Mouse (Mus musculus) spleen, postnatal 0 days (tissue): Measurements from ENCODE around the gene Htr1b. TPM values are rescaled to one million over a fixed set of nuclear protein-coding genes. Genes with fewer than 3 reads are reported as not detected.

Experiments used
- polyA plus RNA-seq: library from polyadenylated mRNA; unstranded; fragments of >200 nt; fragmentation: Nextera tagmentation; extraction: Ambion mirVana; gene quantifications from 2 replicates; pipeline ENCODE4 v1.2.1, GENCODE M21; 2015

Gene Htr1b
- polyA plus RNA-seq, result 0.04 and 0.12 TPM in 2 replicates

DNA sequence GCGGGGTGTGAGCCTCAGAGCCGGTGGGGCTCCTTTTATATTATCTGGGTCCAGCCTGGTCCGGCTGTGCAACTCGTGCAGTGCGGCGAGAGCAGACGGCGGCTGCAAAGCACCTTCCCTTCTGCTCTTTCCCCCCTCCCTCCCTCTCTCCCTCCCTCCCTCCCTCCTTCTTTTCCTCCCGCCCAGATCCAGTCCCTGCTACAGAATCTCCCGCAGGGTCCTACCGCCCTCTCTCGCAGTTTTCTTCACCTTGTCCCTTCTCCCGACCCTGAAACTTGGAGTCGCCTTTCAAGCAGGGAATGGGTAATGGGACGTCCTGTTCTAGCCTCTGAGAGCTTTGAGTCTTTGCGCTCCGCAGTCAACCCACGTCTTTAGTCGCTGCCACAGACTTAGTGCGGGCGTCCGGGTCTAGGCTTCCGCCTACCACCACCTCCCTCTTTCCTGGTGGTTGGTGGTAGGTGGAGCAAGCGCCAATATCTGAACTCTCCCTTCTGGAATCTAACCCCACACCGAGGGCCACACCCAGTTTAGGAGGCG is at the start of gene Htr1b:
Htr1b (minus strand) TSS at position 392 of the 537 bp plus-strand sequence.

Other genes with a start within 250 kb of the Htr1b start
- 0.25 and 0.33 TPM in 2 replicates for gene Mei4, start 229.8 kb upstream of the Htr1b start, polyA plus RNA-seq